Mouse (Mus musculus) layer of hippocampus, postnatal 25 days (tissue): ENCODE results near the gene Urb1. TPM values are rescaled to one million over a fixed set of nuclear protein-coding genes. Genes with fewer than 3 reads are reported as not detected.

Source experiments
- DNase-seq, 2 experiments: peaks; one replicate each; pipeline ENCODE4 v3.0.0; 2022; ENCODE audit warnings: mixed read lengths in 2 of 2, low spot score in 1 of 2; ENCODE audit errors: extremely low spot score in 1 of 2
- total RNA-seq, 2 experiments: library from RNA; stranded (reverse); gene quantifications; 2 replicates each; pipeline ENCODE4 v1.2.3; 2021

Urb1 gene
- total RNA-seq: 10 to 100 TPM; 11.5 to 15.6 TPM

- DNase-seq: peak; percentile 94 to 97
Measured at GRCm38 (mm10) chr16:90809975-90810715, at the start of gene Urb1. TSS of gene Urb1 (minus strand) at chr16:90810413.

DNA sequence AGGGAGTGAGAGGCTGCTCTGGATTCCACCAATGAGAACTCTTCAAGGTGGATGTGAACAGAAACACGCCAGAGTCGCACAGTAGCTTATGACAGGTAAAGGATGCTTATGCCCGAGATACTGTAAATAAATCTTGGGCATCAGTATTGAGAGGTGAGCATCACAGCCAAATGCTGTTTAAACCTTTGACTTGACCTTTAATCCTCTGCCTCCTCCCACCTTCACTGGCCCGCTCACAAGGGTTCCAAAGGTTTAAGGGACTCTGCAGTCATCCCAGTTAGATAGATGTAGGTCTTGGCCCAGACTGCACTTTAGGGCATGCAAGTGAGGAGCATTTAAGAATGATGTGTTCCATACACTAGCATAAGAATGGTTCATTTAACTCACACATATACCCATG, 48.0 kb upstream of the Urb1 start:
- no peak for DNase-seq

DNA sequence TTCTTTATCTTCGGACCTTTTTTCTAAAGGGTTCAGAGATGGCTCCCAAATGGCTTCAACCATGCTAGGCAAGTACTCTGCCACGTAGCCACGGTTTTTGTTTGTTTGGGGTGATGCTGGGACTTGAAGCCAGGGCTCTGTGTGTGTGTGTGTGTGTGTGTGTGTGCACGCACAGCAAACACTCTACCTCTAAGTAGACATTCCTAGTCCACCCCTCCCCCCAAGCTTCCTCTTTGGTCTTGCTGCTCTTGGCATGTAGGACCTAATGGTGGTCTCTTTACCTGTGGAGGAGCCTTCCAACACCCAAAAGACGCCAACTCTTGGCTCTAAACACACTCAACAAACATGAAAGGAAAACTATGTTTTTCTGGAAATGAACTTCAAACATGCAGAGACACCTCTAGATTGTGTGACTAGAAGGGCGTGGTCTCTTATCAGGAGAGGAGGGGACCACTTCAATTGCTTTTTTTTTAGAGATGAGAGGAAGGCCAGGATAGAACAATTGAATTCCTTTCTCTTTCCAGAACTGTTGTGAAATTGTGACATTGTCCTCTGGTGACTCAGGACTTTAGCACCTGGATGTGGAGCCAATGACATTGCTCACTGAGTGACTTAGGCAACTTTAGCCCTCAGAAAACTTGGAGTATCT, 46.5 kb upstream of the Urb1 start:
- no peak for DNase-seq

GRCm38 (mm10) chr16:90851621-90852334, 41.6 kb upstream of the Urb1 start:
- no peak for DNase-seq

- DNase-seq: no peak
Measured at GRCm38 (mm10) chr16:90850881-90851280, 40.7 kb upstream of the Urb1 start.

GRCm38 (mm10) chr16:90849262-90849661, 39.0 kb upstream of the Urb1 start:
- DNase-seq: no peak

GRCm38 (mm10) chr16:90848697-90849096, 38.5 kb upstream of the Urb1 start:
- DNase-seq: no peak

DNA sequence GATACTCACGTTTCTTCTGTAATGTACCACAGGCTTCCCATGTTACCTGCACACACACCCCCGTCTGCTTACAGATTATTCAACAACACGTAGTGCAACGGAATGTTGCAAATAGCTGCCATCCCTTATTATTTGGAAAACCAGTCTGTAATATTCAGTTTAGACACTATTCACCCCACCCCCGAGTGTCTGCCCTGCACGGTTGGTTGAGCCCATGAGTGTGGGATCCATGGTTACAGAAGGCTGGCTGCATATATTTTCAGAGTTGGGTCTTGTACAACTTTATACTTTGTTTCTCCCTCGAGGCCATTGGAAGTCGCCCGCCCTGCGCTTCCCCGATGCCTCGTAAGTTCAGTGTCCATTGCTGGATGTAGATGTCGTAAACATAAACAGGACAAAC, 35.4 kb upstream of the Urb1 start:
- no peak for DNase-seq

GRCm38 (mm10) chr16:90845038-90845437, 34.8 kb upstream of the Urb1 start:
- no peak for DNase-seq

DNA sequence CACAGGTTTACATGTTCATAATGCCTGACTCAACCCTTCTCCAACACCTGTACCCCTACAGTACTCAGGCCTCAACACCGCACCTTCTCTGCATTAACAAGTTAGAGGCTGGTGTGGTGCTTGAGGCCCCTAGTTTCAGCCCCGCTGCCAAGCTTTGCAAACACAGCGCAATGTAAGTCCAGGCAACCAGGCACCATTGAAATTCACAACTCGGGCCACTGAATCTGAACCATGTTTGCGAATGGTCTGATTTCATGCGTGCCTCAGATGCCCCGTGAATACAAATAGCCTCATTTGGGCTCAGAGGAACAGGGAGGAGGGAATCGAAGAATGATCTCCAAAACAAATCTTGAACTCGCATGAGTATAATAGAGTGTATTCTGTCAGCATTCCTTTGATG, 32.0 kb upstream of the Urb1 start:
- no peak for DNase-seq

- no peak for DNase-seq
Measured at GRCm38 (mm10) chr16:90837431-90837830, 27.2 kb upstream of the Urb1 start.

DNA sequence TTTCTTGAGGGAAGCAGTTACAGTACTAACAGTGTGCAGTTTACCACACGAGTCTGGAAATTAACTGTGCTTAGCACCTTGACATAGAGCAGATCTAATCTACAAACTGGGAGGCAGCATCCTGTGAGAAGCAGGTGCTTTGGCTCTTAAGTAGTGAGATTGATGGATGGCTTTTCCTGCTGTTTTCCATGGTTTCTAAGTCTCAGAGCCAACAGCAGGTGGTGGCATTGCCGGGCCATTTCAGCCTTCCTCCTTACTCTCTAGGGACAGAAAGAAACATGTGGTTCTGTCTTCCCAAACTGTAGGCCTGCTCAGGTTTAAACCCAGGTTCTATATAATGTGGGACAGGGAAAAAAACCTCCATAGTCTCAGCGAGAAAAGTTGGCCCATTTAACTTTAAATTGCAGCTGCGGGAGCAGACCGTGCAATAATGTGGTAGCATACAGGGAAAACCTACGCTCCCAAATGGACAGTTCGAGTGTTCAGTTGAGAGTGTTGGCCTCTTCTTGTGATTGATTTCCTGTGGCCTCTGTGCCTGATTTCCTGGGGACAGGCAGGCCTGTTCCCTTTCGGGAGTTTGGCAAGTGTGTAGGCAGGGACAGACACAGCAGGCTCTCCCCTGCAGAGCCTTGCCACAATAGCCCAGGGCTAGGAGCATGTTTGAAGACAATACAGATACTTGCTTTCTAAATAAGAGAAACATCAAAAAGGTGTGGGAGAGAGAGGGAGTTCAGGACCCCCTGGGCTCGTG, 23.0 kb upstream of the Urb1 start:
- no peak for DNase-seq

- DNase-seq: no peak
Measured at GRCm38 (mm10) chr16:90832495-90832894, 22.3 kb upstream of the Urb1 start.

DNA sequence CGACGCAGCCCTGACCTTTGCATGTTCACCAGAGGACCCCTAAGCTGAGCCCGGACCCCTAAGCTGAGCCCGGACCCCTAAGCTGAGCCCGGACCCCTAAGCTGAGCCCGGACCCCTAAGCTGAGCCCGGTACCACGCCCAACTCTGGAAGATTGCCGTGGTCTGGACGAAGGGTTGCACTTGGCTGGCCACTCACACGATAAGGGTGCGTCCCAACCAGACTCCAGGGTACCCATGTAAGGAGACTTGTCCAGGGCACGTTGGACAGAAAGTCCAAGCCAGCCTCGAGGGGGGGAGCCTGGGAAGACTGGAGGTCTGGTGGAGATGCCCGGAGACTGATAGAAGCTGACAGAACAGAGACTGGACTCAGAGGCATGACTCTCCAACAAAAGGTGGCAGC, 21.5 kb upstream of the Urb1 start:
- no peak for DNase-seq

GRCm38 (mm10) chr16:90830686-90831439, 20.6 kb upstream of the Urb1 start:
- DNase-seq: peak; percentile 25 to 49

DNA sequence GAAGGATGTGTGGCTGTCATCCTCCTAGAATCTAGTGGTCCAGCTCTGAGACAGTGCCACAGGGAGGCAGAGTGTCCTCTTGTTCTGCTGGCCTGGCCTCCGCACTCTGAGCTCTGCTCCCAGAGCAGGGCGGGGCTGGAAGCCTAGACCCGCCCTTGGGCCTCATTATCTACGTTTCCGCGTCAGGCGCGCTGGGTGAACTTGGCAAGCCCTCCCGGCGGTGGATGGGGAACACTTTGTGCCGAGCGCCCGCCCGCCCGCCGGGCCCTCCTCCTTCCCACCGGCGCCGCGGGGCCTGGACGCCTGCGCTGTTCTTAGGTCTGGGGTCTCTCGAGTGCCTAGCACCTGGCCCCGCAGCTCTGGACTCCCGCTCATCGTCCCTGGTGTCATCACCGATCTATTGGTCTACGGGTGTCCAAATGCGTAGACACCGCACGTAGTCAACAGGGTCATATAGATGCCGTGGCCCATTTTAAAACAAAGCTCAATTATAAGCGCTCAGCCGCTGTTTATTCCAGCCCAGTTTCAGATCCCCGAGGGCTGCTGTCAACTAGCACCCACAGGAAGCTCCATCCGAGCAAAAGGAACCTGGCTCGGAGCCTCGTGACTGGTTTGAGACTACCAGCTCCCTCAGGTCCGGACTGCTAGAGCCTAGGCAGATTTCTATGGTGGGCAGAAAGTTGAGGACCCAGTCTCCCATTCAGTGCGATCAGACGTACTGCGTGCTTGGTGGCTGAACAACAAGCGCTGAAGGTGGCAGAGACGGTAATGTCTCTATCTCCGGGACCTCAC, 19.9 kb upstream of the Urb1 start:
- DNase-seq: peak; percentile 33 to 41

GRCm38 (mm10) chr16:90829136-90829535, 18.9 kb upstream of the Urb1 start:
- no peak for DNase-seq

GRCm38 (mm10) chr16:90827498-90827897, 17.3 kb upstream of the Urb1 start:
- DNase-seq: no peak

GRCm38 (mm10) chr16:90826457-90826856, 16.2 kb upstream of the Urb1 start, which contains the start of gene Eva1c:
TSS of gene Eva1c (plus strand) at chr16:90826719.
- DNase-seq: no peak
